Mouse (Mus musculus) cerebellum, postnatal 14 days (tissue): ENCODE data around the gene Phospho2.
"Not testable (repeated sequence)": the region's sequence is repeated elsewhere in the genome, so short reads cannot be mapped to it uniquely, and the experiment has no call there.

ENCODE experiments used
- DNase-seq, 2 experiments: peaks; one replicate each; pipeline ENCODE4 v3.0.0; 2021; ENCODE audit warnings: mixed read lengths in 2 of 2

Gene Phospho2

GRCm38 (mm10) chr2:69789429-69790069 is at the start of gene Phospho2, which contains the start of gene Ccdc173:
Gene Phospho2 (plus strand): TSS chr2:69789623.
Gene Ccdc173 (minus strand): TSS chr2:69789575.
- DNase-seq = peak; percentile 99

DNA sequence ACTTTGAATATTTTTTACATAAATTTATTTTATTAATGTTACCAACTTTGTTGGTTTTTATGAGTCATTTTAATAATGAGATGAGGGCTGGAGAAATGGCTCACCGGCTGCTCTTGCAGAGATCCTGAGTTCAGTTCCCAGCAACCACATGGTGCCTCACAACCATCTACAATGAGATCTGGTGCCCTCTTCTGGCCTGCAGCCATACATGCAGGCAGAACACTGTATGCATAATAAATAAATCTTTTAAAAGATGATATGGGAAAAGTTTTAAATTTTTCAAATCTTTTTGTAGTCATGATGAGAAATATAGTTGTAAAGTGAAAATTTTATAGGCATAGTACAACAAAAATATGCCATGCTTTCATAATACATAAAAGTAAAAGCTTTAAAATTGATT is 44.3 kb upstream of the Phospho2 start:
- no peak for DNase-seq

GRCm38 (mm10) chr2:69760980-69761379 is 28.4 kb upstream of the Phospho2 start:
- no peak for DNase-seq

DNA sequence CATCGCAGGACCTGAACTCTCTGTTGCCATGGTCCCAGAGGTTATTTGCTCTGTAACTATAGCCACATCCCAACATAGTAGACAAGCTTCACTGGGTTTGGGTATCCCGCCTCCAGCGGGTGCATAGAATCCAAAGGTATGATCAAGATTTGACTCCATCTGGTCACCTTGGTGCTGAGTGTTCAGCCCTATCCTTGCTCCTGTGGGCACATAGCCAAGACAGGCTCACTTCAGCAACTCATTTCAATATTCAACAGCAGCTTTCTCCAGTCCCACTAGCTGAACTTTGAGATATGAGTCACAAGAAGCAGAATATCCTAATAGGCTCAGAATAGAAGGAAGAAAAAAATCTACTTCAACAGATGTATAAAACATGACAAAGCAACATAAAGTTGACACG is 26.1 kb upstream of the Phospho2 start:
- DNase-seq = no peak

DNA sequence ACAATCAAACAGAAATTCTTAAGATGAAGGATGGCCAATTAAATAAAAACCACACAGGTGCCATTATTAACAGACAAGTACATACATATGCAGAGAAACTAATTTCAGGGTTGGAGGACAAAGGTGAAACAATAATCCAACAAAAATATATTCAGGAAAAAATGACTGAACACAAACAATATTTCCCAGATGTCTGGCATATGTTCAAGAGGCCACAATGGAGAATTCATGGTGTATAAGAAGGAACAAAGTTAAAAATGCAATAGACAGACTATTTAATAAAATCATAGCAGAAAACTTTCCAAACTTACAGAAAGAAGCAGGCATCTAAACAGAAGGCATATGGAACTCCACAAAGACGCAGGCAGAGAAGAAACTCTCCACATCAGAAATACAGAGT is 24.7 kb upstream of the Phospho2 start:
- no peak for DNase-seq

DNA sequence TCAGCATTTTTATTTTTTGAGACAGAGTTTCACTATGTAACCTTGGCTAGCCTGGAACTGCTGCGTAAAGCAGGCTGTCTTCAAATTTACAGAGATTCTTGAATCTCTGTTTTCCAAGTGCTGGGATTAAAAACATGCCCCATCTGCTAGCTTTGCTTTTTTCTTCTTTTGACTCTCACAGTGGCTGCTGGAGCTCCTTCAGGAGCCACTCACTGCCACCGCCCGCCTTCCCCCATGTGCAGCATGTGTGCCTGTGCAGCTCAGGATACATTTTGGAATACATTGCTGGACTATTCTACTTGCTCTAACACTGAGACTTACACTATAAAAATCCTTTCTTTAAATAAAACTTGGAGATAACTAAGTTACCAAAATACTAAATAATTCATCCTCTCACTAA is 16.1 kb upstream of the Phospho2 start:
- DNase-seq = no peak

- no peak for DNase-seq
Observed at GRCm38 (mm10) chr2:69777985-69778835, 11.2 kb upstream of the Phospho2 start.

- peak in 1 of 2 experiments; percentile 31 for DNase-seq
Observed at GRCm38 (mm10) chr2:69778836-69779177, 10.6 kb upstream of the Phospho2 start.

DNA sequence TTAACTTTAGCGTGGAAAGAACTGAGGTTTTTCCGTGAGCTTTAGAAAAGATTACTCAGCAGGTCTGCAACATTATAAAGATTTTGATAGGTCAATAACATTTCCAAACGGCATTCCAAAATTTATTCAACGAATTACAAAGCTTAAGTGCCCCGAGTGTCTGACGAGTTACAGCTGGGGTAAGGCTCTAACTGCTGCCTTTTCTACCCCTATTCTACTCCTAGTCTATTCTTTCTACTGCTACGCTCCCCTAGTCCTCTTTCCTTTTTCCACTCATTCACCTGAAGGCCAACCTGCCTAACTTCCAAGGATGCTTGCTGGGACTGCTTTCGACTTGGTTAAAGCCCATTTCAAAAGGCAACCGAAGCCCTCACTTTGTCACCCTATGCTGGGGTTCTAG is 449 bp upstream of the Phospho2 start:
- no peak for DNase-seq

DNA sequence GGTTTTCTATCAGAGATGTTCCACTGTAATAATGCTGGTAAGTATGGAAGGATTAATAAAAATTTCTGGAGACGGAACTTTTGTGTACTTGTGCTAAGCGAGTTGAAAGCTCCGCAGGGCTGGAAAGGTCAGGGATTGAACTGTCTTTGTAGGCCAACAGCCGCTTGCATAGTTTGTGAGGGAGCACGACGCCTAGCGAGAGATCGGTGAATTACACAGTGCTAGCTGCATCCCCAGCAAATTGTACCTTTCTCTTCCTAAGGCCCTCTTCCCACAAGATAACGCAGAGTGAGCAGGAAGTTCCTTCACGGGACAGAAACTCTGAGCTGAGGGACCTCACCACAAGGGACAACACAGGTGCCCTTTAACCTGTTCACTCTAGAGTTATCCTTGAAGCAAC is 862 bp downstream of the Phospho2 start:
- DNase-seq = peak; percentile 90 to 91

GRCm38 (mm10) chr2:69790722-69791121 is 1.3 kb downstream of the Phospho2 start:
- DNase-seq = no peak

DNA sequence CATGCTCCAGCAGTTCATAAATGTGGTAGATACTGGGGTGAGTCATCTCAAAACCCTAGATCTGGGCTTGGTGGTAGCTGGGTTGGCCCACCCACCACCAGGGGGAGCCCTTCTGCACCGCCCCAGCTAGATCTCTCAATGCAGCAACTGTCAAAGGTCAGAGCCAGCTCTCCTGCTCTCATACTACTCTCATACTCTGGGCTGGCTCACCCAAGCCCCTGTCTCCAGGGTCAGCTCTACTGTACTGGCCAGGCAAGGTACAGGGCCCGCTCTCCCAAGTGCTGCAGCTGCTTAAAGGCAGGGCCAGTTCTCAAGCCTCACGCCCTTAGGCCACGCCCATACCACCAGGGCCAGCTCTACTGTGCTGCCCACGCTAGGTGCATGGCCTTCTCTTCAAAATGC is 13.5 kb downstream of the Phospho2 start:
- DNase-seq = peak; percentile 66

DNA sequence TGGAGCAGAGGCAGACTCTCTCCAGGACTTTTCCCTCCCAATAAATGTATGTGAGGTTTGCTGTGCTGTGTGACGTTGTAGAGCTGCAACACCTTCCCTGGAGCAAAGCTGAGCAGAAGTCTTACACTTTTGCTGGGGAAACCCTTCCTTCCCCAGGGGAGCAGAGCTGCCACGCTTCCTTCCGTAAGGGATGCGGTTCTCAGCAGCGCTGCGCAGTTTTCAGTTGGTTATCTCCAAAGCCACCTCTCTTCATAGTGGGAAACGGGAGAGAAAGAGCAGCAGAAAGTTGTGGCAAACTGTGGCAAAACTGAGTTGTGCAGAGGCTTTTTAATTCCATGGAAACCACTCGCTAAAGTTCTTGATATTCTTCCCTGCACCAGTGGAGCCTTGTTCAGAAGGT is 14.3 kb downstream of the Phospho2 start:
- no peak for DNase-seq

DNA sequence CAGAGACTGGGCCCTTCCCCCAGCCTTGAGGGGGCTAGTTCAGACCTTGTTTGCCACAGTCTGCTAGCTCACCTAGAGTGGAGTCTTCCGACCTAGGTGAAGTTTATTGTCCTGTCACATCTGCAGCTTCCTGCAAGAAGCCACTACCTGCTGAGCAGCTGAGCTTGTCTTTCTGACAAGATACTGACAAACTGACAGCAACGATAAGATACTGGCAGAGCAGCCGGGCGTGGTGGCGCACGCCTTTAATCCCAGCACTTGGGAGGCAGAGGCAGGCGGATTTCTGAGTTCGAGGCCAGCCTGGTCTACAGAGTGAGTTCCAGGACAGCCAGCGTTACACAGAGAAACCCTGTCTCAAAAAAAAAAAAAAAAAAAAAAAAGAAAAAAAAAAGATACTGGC is 15.2 kb downstream of the Phospho2 start:
- not testable (repeated sequence) for DNase-seq

DNA sequence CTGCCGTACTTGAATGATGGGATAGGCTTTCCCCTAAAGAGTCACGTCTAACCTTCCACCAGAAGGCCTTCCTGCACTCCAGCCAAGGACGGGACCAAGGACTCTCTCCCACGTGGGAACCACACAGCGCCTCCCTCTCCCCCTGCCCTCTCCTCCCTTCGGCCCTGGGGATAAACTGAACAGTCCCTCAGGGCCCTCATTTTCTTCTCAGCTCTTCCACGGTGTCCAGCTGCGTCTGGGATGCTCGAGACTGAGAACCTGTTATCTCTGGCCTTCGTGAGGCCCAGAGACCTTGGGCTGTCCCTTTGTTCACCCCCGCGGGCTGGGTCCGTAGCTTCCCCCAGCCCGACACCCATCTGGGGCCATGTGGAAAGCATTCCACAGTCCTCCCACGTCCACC is 20.7 kb downstream of the Phospho2 start:
- DNase-seq = no peak

GRCm38 (mm10) chr2:69811349-69811748 is 21.9 kb downstream of the Phospho2 start:
- not testable (repeated sequence) for DNase-seq

- DNase-seq = no peak
Observed at GRCm38 (mm10) chr2:69816575-69816974, 27.2 kb downstream of the Phospho2 start.

- no peak for DNase-seq
Observed at GRCm38 (mm10) chr2:69818350-69819085, 29.1 kb downstream of the Phospho2 start.

DNA sequence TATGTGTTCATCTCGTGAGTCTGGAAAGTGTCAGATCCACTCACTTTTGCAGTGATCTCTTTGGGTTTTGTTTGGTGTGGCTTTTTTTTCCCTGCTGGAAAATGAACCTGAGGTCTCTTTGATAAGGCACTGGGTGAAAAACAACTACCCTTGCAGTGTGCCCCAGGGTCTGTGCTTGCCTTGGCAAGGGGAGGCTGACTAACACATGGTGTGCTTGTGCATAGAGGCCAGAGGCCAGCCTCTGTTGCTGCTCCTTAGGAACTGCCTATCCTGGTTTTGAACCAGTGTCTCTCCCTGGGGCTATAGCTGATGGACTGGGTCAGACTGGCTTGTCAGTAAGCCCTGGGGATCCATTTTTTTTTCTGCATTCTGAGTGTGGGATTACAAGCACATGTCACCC is 30.8 kb downstream of the Phospho2 start:
- DNase-seq = no peak

- peak in 1 of 2 experiments; percentile 17 for DNase-seq
Observed at GRCm38 (mm10) chr2:69821711-69822110, 32.3 kb downstream of the Phospho2 start, which contains the start of gene Klhl23. Gene Klhl23 (plus strand): TSS chr2:69821944.

DNA sequence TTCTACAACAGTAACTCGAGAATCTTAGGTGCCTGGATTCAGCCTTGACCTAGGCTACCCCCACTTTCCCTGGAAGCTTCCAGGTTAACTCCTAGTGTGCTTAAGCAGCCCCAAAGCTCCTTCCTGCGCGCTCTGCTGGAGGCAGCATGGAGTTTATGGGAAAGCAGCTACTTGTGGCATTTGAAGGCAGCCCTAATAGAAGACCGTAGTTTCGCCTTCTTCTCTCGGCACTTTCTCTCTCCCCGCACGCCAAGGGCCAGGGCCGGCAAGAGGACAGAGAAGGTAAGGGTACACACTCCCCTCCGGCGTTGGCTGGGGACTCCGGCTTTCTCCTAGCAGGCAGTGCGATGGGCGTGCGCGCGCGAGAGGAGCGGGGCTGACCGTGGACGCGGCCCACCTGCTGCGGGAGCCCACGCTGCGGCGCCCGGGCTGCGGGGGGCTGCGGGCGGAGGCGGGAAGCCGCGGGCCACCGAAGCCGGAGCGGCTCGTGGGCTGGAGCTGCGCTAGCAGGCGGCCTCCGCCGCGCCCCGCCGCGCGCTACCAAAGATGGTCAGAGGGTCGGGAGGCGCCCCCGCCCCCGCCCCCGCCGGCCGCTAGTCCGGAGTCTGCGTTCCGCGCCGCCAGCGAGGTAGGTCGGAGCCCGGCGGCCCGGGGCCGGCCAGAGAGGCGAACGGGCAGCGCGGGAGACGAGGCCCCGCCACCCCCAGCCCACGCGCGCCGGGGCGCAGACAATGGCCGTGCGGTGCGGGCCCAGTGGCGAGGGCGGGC is 33.1 kb downstream of the Phospho2 start:
- DNase-seq = peak; percentile 72 to 77

DNA sequence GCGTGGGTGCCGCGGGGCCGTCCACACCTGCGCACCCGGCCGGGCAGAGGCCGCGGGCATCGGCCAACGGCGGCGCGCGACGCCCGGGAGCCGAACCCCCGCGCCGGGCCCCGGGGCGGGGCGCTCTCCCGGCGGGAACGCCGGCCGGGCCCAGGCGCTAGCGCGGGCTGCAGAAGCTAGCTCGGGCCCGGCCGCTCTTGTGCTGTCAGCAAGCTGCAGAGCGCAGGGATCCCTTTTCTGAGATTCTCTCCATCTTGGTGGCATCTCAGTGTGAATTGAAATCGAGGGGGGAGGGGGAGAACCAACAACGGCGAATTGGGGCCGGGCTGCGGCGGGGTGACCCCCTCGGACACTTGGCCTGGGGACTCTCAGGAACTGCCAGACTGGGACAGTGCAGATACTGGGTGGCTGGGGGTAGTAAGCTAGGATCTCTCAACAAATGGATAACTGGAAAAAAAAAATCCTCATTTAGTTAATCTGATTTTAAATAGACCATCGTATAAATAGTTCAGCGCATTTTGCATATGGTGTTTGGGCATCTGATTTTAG is 33.8 kb downstream of the Phospho2 start:
- DNase-seq = peak in 1 of 2 experiments; percentile 76
